Mouse (Mus musculus) cerebellum, adult 2 months (tissue): ENCODE results near the gene Cdc37.

Experiments used
- CTCF ChIP-seq: fragments of 200-500 bp; IDR thresholded peaks from 2 replicates; pipeline ENCODE4 v1.5.1; 2011; ENCODE audit warnings: low read depth, mild to moderate bottlenecking, control low read depth, low read length, moderate library complexity, borderline replicate concordance; ENCODE audit not compliant: insufficient read depth
- POLR2A ChIP-seq: fragments of 200-500 bp; IDR thresholded peaks from 2 replicates; pipeline ENCODE4 v1.6.1; 2011; ENCODE audit warnings: low read length, control low read depth, borderline replicate concordance; ENCODE audit not compliant: insufficient read depth

DNA sequence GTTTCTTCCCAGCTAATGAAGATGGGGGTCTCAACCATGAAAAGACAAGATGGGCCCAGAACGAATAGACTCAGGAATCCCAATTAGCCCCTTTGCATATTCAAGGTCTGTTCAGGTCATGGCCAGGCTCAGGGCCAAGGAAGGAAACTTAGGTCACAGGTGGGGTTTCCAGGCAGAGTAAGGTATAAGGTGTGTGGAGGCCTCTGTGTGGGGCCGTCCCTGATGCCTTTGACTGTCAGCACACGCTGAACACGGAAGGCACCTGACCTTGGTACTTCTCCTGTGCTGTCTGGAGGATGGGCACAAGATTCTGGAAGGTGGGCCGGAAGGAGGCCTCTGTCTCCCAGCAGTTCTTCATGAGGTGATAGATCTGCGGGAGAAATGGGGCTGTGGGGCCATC is 45.0 kb downstream of the Cdc37 start:
- TF ChIP-seq CTCF (no peak), POLR2A (no peak)
